Mouse (Mus musculus): ENCODE data around the gene Vwa3a. TPM values are rescaled to one million over a fixed set of nuclear protein-coding genes. Genes with fewer than 3 reads are reported as not detected.
"Not testable (repeated sequence)": the region's sequence is repeated elsewhere in the genome, so short reads cannot be mapped to it uniquely, and the experiment has no call there.

Vwa3a gene
- total RNA-seq (2021) = 1 to 10 TPM; 1.8 to 3.9 TPM
- 0.71 and 1.2 TPM in 2 replicates for polyA plus RNA-seq (2012; rRNA removed)
- long read RNA-seq = 0 reads

- no peak for DNase-seq
Measured at GRCm38 (mm10) chr7:120739018-120739417, at the start of gene Vwa3a. TSS of gene Vwa3a (plus strand) at chr7:120739318.

GRCm38 (mm10) chr7:120690634-120691033 lies 48.5 kb upstream of the Vwa3a start:
- DNase-seq = no peak

GRCm38 (mm10) chr7:120693831-120694375 lies 45.2 kb upstream of the Vwa3a start:
- no peak for DNase-seq

GRCm38 (mm10) chr7:120695196-120695595 lies 43.9 kb upstream of the Vwa3a start:
- DNase-seq = peak; percentile 26

- DNase-seq = no peak
Measured at GRCm38 (mm10) chr7:120695641-120696040, 43.5 kb upstream of the Vwa3a start.

- no peak for DNase-seq
Measured at GRCm38 (mm10) chr7:120696331-120696730, 42.8 kb upstream of the Vwa3a start.

- no peak for DNase-seq
Measured at GRCm38 (mm10) chr7:120699586-120699985, 39.5 kb upstream of the Vwa3a start.

GRCm38 (mm10) chr7:120703888-120704287 lies 35.2 kb upstream of the Vwa3a start:
- no peak for DNase-seq

GRCm38 (mm10) chr7:120712071-120712470 lies 27.0 kb upstream of the Vwa3a start:
- DNase-seq = no peak

GRCm38 (mm10) chr7:120713225-120713624 lies 25.9 kb upstream of the Vwa3a start:
- DNase-seq = no peak

- DNase-seq = not testable (repeated sequence)
Measured at GRCm38 (mm10) chr7:120713951-120714350, 25.2 kb upstream of the Vwa3a start.

- DNase-seq = no peak
Measured at GRCm38 (mm10) chr7:120717261-120717660, 21.9 kb upstream of the Vwa3a start.

GRCm38 (mm10) chr7:120721051-120721450 lies 18.1 kb upstream of the Vwa3a start:
- DNase-seq = peak; percentile 56

- peak; percentile 84 for DNase-seq
Measured at GRCm38 (mm10) chr7:120721456-120721855, 17.7 kb upstream of the Vwa3a start.

GRCm38 (mm10) chr7:120722063-120722462 lies 17.1 kb upstream of the Vwa3a start:
- DNase-seq = no peak

- no peak for DNase-seq
Measured at GRCm38 (mm10) chr7:120722839-120723278, 16.3 kb upstream of the Vwa3a start.

- peak; percentile 49 for DNase-seq
Measured at GRCm38 (mm10) chr7:120727581-120727980, 11.5 kb upstream of the Vwa3a start.

- DNase-seq = no peak
Measured at GRCm38 (mm10) chr7:120729635-120730034, 9.5 kb upstream of the Vwa3a start.

- DNase-seq = no peak
Measured at GRCm38 (mm10) chr7:120732906-120733305, 6.2 kb upstream of the Vwa3a start.

GRCm38 (mm10) chr7:120739558-120740101 lies 512 bp downstream of the Vwa3a start:
- peak; percentile 39 for DNase-seq

GRCm38 (mm10) chr7:120743366-120744351 lies 4.5 kb downstream of the Vwa3a start:
- DNase-seq = peak; percentile 32

GRCm38 (mm10) chr7:120744606-120745005 lies 5.5 kb downstream of the Vwa3a start:
- no peak for DNase-seq

- peak; percentile 41 for DNase-seq
Measured at GRCm38 (mm10) chr7:120746029-120746428, 6.9 kb downstream of the Vwa3a start.
